Mouse (Mus musculus) heart, embryonic 16.5 days (tissue): ENCODE data around the gene BC004004. TPM values are rescaled to one million over a fixed set of nuclear protein-coding genes. Genes with fewer than 3 reads are reported as not detected.

ENCODE experiments used
- ATAC-seq: fragments of 200-750 bp; cut with Nextera tagmentation; replicated peaks from 2 replicates; pipeline ENCODE4 v1.8.0; 2017; ENCODE audit warnings: moderate number of reproducible peaks; ENCODE audit not compliant: insufficient read depth, low FRiP score; ENCODE audit errors: extremely low read depth
- H3K27ac ChIP-seq: fragments of 300-500 bp; sonication (generic); 2 replicates; pipeline ENCODE4 v1.5.1; 2014; ENCODE audit warnings: mild to moderate bottlenecking, low read length, control low read depth, moderate library complexity
- H3K27me3 ChIP-seq: fragments of 300-500 bp; sonication (generic); 2 replicates; pipeline ENCODE4 v1.6.1; 2014; ENCODE audit warnings: low read length, mixed read lengths; ENCODE audit not compliant: control insufficient read depth, insufficient read depth
- H3K36me3 ChIP-seq: fragments of 300-500 bp; sonication (generic); 2 replicates; pipeline ENCODE4 v1.6.1; 2014; ENCODE audit not compliant: control insufficient read depth, insufficient read depth
- H3K4me1 ChIP-seq: fragments of 300-500 bp; sonication (generic); 2 replicates; pipeline ENCODE4 v1.6.1; 2014; ENCODE audit warnings: low read length, mixed read lengths; ENCODE audit not compliant: control insufficient read depth, insufficient read depth
- H3K4me2 ChIP-seq: fragments of 300-500 bp; sonication (generic); 2 replicates; pipeline ENCODE4 v1.6.1; 2014; ENCODE audit warnings: low read depth, mild to moderate bottlenecking, control low read depth, low read length
- H3K4me3 ChIP-seq: fragments of 300-500 bp; sonication (generic); 2 replicates; pipeline ENCODE4 v1.5.1; 2014; ENCODE audit warnings: mild to moderate bottlenecking, control low read depth, low read length
- H3K9ac ChIP-seq: fragments of 300-500 bp; sonication (generic); 2 replicates; pipeline ENCODE4 v1.6.1; 2014; ENCODE audit warnings: low read length, control low read depth
- H3K9me3 ChIP-seq: fragments of 300-500 bp; sonication (generic); replicated peaks from 2 replicates; pipeline ENCODE4 v1.6.1; 2016; ENCODE audit warnings: low read length; ENCODE audit not compliant: control insufficient read depth
- WGBS: fragments of 180-500 bp; shearing (Covaris S2); extraction: QIAGEN DNeasy Blood & Tissue Kit; methylation state at CpG from one replicate; pipeline ENCODE4 v1.1.7; 2014; 5-methylcytosine and 5-hydroxymethylcytosine counted together
- polyA plus RNA-seq: library from polyadenylated mRNA; unstranded; fragments of >200 nt; fragmentation: Nextera tagmentation; extraction: Ambion mirVana; gene quantifications from 2 replicates; pipeline ENCODE4 v1.2.1, GENCODE M21; 2015

Gene BC004004
- polyA plus RNA-seq, 1 experiment from 2014 or later, result 95.4 TPM

- Histone ChIP-seq H3K4me3 (no peak overlapping the region), H3K4me2 (peak overlapping the region; percentile 49), H3K9me3 (no peaks in the 10 kb centered on the region), H3K9ac (peak overlapping the region; percentile 59), H3K36me3 (peaks cover 16% of the 10 kb centered on the region), H3K27me3 (no peaks in the 10 kb centered on the region), H3K4me1 (peaks cover 68% of the 10 kb centered on the region), H3K27ac (peak overlapping the region; percentile 95)
- peak; percentile 10 for ATAC-seq
- 52% methylated on average over 6 of the region's 6 CpGs for WGBS
These were observed 12.1 kb upstream of the BC004004 start for GRCm38 (mm10) chr17:29256507-29256906.

GRCm38 (mm10) chr17:29257001-29257511 is 11.5 kb upstream of the BC004004 start:
- peak; percentile 88 for ATAC-seq
- H3K9ac ChIP-seq, result no peak overlapping the region; the same call in 1 of the 2 replicates
- H3K4me3 ChIP-seq, result no peak overlapping the region
- peaks cover 63% of the 10 kb centered on the region for H3K4me1 ChIP-seq
- peak overlapping the region; percentile 49; the same call in 1 of the 2 replicates for H3K4me2 ChIP-seq
- H3K9me3 ChIP-seq, result no peaks in the 10 kb centered on the region
- peak overlapping the region; percentile 95 for H3K27ac ChIP-seq
- H3K36me3 ChIP-seq, result peaks cover 16% of the 10 kb centered on the region
- 40% methylated on average over 10 of the region's 10 CpGs for WGBS
- no peaks in the 10 kb centered on the region for H3K27me3 ChIP-seq

- H3K27me3 ChIP-seq, result no peaks in the 10 kb centered on the region
- peak overlapping the region; percentile 95 for H3K27ac ChIP-seq
- H3K4me3 ChIP-seq, result no peak overlapping the region
- H3K9ac ChIP-seq, result peak overlapping the region; percentile 2; the same call in 1 of the 2 replicates
- no peak overlapping the region for H3K4me2 ChIP-seq
- no peaks in the 10 kb centered on the region for H3K9me3 ChIP-seq
- H3K4me1 ChIP-seq, result peaks cover 61% of the 10 kb centered on the region
- H3K36me3 ChIP-seq, result peaks cover 16% of the 10 kb centered on the region
- ATAC-seq, result no peak
- 71% methylated on average over 10 of the region's 10 CpGs for WGBS
These were observed 10.5 kb upstream of the BC004004 start for GRCm38 (mm10) chr17:29258025-29258558.

- H3K4me3 ChIP-seq, result no peak overlapping the region
- no peak overlapping the region for H3K9ac ChIP-seq
- peaks cover 59% of the 10 kb centered on the region for H3K4me1 ChIP-seq
- H3K27ac ChIP-seq, result peak overlapping the region; percentile 95; the same call in 1 of the 2 replicates
- no peaks in the 10 kb centered on the region for H3K27me3 ChIP-seq
- ATAC-seq, result no peak
- no peak overlapping the region for H3K4me2 ChIP-seq
- peaks cover 16% of the 10 kb centered on the region for H3K36me3 ChIP-seq
- 83% methylated on average over 2 of the region's 2 CpGs for WGBS
- H3K9me3 ChIP-seq, result no peaks in the 10 kb centered on the region
These were observed 9.7 kb upstream of the BC004004 start for GRCm38 (mm10) chr17:29258921-29259320.

GRCm38 (mm10) chr17:29259489-29259888 is 9.1 kb upstream of the BC004004 start:
- Histone ChIP-seq H3K9ac (no peak overlapping the region), H3K4me1 (peaks cover 58% of the 10 kb centered on the region), H3K9me3 (no peaks in the 10 kb centered on the region), H3K27ac (peak overlapping the region; percentile 16; the same call in 1 of the 2 replicates), H3K27me3 (no peaks in the 10 kb centered on the region), H3K4me2 (no peak overlapping the region), H3K36me3 (peaks cover 16% of the 10 kb centered on the region), H3K4me3 (no peak overlapping the region)
- ATAC-seq, result no peak
- WGBS, result 4% methylated on average over 3 of the region's 3 CpGs

GRCm38 (mm10) chr17:29260501-29260900 is 8.1 kb upstream of the BC004004 start:
- Histone ChIP-seq H3K4me1 (peaks cover 52% of the 10 kb centered on the region), H3K4me3 (no peak overlapping the region), H3K27ac (no peak overlapping the region), H3K27me3 (no peaks in the 10 kb centered on the region), H3K36me3 (peaks cover 16% of the 10 kb centered on the region), H3K4me2 (no peak overlapping the region), H3K9ac (no peak overlapping the region), H3K9me3 (no peaks in the 10 kb centered on the region)
- 88% methylated on average over 15 of the region's 15 CpGs for WGBS
- ATAC-seq, result no peak

- Histone ChIP-seq H3K27ac (no peak overlapping the region), H3K4me2 (peak overlapping the region; percentile 73), H3K36me3 (peaks cover 13% of the 10 kb centered on the region), H3K4me3 (peak overlapping the region; percentile 16; the same call in 1 of the 2 replicates), H3K9ac (0 out of 2 replicates have a peak overlapping the region, but pooled peaks have one; percentile 8), H3K27me3 (no peaks in the 10 kb centered on the region), H3K9me3 (no peaks in the 10 kb centered on the region), H3K4me1 (peaks cover 40% of the 10 kb centered on the region)
- ATAC-seq, result no peak
- WGBS, result 89% methylated on average over 22 of the region's 22 CpGs
These were observed 6.9 kb upstream of the BC004004 start for GRCm38 (mm10) chr17:29261603-29262258.

- peak overlapping the region; percentile 16; the same call in 1 of the 2 replicates for H3K4me3 ChIP-seq
- H3K9ac ChIP-seq, result no peak overlapping the region
- H3K27me3 ChIP-seq, result no peaks in the 10 kb centered on the region
- peak overlapping the region; percentile 73 for H3K4me2 ChIP-seq
- no peaks in the 10 kb centered on the region for H3K9me3 ChIP-seq
- H3K4me1 ChIP-seq, result peaks cover 38% of the 10 kb centered on the region
- no peak overlapping the region for H3K27ac ChIP-seq
- 40% methylated on average over 2 of the region's 2 CpGs for WGBS
- ATAC-seq, result no peak
- peaks cover 13% of the 10 kb centered on the region for H3K36me3 ChIP-seq
These were observed 6.3 kb upstream of the BC004004 start for GRCm38 (mm10) chr17:29262259-29262649.

GRCm38 (mm10) chr17:29263417-29263816 is 5.2 kb upstream of the BC004004 start:
- no peak for ATAC-seq
- WGBS, result 1% methylated on average over 14 of the region's 14 CpGs
- Histone ChIP-seq H3K4me2 (peak overlapping the region; percentile 73), H3K27ac (peak overlapping the region; percentile 99), H3K9ac (peak overlapping the region; percentile 86), H3K4me3 (peak overlapping the region; percentile 73), H3K36me3 (peaks cover 9% of the 10 kb centered on the region), H3K9me3 (no peaks in the 10 kb centered on the region), H3K4me1 (peaks cover 30% of the 10 kb centered on the region), H3K27me3 (no peaks in the 10 kb centered on the region)
